Mouse (Mus musculus) ES-E14 (cell line): ENCODE data around the gene Parp3.

Experiments used
- CHD2 ChIP-seq: IDR thresholded peaks from 2 replicates; pipeline ENCODE4 v1.6.1; 2014; ENCODE audit warnings: mild to moderate bottlenecking, low read depth, low read length, inconsistent platforms
- HCFC1 ChIP-seq: IDR thresholded peaks from 2 replicates; pipeline ENCODE4 v1.6.1; 2012; ENCODE audit warnings: low read length, inconsistent platforms, borderline replicate concordance; ENCODE audit not compliant: insufficient read depth
- MAFK ChIP-seq: IDR thresholded peaks from 2 replicates; pipeline ENCODE4 v1.6.1; 2014; ENCODE audit warnings: mild to moderate bottlenecking, low read depth, low read length, inconsistent platforms; ENCODE audit not compliant: insufficient read depth
- ZC3H11A ChIP-seq: IDR thresholded peaks from 2 replicates; pipeline ENCODE4 v1.6.1; 2012; ENCODE audit warnings: low read depth, mild to moderate bottlenecking, inconsistent platforms, low read length, borderline replicate concordance
- ZNF384 ChIP-seq: IDR thresholded peaks from 2 replicates; pipeline ENCODE4 v1.6.1; 2012; ENCODE audit warnings: low read depth, low read length, inconsistent platforms

DNA sequence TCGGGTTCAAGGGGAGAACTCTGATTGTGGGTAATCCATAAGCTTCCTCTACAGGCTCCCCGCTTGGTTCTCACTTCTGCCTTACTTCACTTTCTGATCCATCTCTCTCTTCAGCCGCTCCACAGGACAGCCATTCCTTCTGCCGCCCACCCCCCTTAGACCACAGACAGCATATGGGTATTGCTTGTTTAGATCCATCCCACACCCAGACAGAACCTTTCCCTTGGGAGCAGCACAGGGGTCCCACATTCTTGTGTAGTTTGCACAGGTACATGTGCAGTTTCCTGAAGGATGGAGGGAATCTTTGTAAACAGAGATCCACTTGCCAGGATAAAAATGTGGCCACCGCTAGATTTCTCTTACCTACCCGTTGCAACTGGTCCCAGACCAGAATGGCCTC lies 24.4 kb downstream of the Parp3 start:
- TF ChIP-seq MAFK (no peak), HCFC1 (no peak), ZNF384 (no peak), ZC3H11A (no peak), CHD2 (no peak)
